Mouse (Mus musculus) E14TG2a.4 (cell line): Measurements from ENCODE around the gene Pisd.
"Not testable (repeated sequence)": the region's sequence is repeated elsewhere in the genome, so short reads cannot be mapped to it uniquely, and the experiment has no call there.

Source experiments
- CTCF ChIP-seq: conservative IDR thresholded peaks from 2 replicates; pipeline ENCODE4 v1.5.1; 2014; ENCODE audit warnings: low read length
- NANOG ChIP-seq: IDR thresholded peaks from 2 replicates; pipeline ENCODE4 v1.6.1; 2014; ENCODE audit warnings: borderline replicate concordance, low read length, mixed read lengths
- POU5F1 ChIP-seq: IDR thresholded peaks from 2 replicates; pipeline ENCODE4 v1.6.1; 2014; ENCODE audit warnings: low read length, borderline replicate concordance

DNA sequence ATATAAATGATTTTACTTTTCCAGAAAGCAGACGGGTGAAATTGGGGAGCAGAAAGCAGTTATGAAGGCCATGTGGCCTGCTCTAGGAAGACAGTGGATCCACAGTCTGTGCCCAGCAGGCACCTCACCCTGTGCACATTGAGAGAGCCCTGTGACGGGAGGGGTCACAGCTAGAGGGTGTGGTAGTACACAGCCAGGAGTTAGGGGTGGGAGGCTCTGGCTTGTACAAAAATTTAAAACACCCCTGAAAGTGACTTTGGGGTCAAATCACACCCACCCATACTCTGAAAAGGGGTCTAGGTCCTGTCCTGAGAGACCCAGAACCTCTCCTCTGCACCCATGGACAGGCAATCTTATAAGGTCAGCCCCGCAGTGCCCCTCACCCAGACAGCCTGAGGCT, 48.7 kb downstream of the Pisd start:
- TF ChIP-seq CTCF, POU5F1, NANOG: not testable (repeated sequence)
